Mouse (Mus musculus): Measurements from ENCODE around the gene Csnk1e.
"Not testable (repeated sequence)": the region's sequence is repeated elsewhere in the genome, so short reads cannot be mapped to it uniquely, and the experiment has no call there.

Csnk1e gene

DNA sequence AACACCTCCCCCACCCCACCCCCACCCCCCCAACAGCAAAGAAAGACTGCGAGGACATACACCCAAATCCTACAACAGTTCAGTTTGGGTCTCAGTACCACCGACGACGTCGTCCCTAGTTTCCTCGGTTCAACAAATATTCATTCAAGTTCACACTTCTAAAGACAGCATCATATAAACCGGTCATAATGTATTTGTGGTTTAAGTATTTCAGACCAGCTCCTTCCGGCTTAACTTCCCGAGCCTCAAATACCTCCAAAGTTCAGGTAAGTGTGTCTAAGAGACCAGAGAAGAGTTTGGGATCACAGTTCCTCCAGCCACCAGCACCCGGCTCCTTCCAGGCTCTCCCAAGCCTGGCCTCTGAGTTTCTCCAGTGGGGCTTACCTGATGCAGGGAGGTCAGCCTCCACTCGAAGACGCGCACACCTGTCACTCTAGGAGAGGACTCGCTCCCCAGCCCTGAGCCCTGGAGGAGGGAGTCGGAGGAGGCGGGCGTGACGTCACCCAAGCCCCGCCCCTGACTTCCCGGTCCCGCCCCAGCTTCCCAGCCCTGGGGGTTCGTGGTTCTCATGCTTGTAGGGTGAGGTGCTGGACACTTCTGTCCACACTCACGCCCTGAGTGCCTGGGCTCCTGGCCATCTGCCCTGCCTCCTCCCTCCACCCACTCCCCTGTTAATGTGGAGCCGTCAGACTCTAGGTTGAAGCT is at the start of gene Csnk1e:
Gene Csnk1e, minus strand, starts transcription at position 461 of the 705 bp plus-strand sequence.
- peak; percentile 43 to 58 for DNase-seq (ENCODE audit: low spot score in 2 of 2)

DNA sequence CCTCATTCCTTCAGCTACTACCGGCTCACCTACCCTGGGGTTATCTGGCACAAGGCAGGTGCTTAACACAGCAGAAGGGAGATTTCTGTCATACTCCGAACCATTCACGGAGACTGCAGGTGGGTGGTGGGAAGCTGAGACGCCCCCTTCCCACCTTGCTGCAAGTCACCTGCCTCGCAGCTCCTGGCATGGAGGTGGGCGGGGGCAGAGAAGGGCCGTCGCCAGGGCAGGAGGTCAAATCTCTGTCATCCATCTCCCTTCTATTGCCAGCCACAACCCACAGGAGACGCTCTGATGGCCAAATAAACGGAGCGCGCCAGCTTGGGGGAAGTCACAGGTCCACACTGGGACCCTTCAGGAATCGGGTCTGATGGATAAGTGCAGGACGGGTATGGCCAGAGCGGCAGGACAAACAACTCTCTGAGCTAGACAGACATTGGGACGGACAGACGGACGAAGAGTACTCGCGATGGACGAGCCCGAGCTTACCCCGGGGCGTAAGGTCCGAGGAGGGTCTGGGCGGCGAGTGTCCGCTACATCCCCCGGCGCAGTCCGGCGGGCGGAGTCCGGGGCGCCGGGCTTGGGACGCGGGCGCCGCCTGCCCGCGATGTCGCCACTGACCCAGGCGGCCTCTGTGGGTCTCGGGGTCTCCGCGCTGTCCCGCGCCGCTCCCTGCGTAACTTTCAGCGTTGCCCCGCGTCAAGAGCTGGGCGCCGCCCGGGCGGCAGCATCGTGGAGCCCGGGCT is 49.5 kb upstream of the Csnk1e start, which contains the start of gene Kcnj4:
Gene Kcnj4, minus strand, starts transcription at position 535 of the 746 bp plus-strand sequence.
- no peak for DNase-seq (ENCODE audit: low spot score in 2 of 2)

DNA sequence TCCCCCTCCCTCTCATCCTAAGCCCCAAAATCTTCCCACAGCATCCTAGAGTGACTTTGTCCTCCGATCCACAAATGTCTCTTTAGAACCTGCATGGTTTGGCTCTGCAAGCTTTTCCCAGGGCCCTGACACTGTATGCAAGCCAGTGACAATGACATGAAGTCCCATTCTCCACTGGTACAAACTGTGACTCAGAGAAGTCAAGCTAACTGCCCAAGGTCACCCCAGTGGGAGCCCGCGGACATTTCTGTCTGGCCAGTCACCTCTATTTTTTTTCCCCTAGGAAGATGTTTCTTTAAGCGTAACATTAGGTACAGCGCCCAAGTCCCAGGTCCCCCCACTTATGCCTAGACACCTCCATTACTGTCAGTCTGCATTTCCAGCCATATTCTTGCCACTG is 48.1 kb upstream of the Csnk1e start:
- DNase-seq (ENCODE audit: low spot score in 2 of 2) = no peak

- peak; percentile 81 to 89 for DNase-seq (ENCODE audit: low spot score in 2 of 2)
Measured at GRCm38 (mm10) chr15:79502891-79503341, 47.5 kb upstream of the Csnk1e start.

- no peak for DNase-seq (ENCODE audit: low spot score in 2 of 2)
Measured at GRCm38 (mm10) chr15:79500110-79500509, 44.7 kb upstream of the Csnk1e start.

GRCm38 (mm10) chr15:79493527-79493926 is 38.2 kb upstream of the Csnk1e start:
- DNase-seq (ENCODE audit: low spot score in 2 of 2) = peak; percentile 66 to 69

GRCm38 (mm10) chr15:79489463-79489862 is 34.1 kb upstream of the Csnk1e start:
- no peak for DNase-seq (ENCODE audit: low spot score in 2 of 2)

- DNase-seq (ENCODE audit: low spot score in 2 of 2) = no peak
Measured at GRCm38 (mm10) chr15:79481181-79481688, 25.9 kb upstream of the Csnk1e start.

GRCm38 (mm10) chr15:79477227-79477626 is 21.9 kb upstream of the Csnk1e start:
- no peak for DNase-seq (ENCODE audit: low spot score in 2 of 2)

DNA sequence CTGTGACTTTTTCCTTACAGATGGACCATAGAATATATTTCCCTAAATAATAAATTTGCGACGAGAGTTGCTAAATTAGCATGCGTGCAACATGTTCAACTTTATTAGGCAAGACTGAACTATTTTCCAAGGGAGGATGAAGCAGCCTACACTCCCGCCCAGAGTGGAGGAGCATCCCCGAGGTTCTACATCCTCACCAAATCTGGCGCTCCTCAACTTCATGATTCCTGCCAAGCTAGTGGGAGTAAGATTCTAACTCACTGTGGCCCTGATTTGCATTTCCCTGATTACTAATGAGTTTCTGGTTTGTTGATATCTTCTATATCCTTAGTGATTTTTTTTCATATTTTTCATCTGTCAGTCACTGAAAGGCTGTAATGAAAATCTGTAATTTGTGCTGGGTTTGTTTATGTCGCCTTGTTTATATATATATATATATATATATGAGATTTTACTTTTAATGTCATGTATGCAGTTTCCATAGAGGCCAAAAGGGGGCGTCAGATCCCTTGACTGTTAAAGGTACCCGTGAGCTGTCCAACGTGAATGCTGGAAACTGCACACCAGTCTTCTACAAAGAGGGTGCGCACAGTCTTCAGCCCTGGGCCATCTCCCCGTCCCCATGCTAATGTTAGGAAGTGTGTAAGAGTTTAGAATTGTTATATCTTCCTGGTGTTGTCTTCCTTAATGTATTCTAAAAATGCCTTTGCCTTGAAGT is 18.4 kb upstream of the Csnk1e start:
- no peak for DNase-seq (ENCODE audit: low spot score in 2 of 2)

DNA sequence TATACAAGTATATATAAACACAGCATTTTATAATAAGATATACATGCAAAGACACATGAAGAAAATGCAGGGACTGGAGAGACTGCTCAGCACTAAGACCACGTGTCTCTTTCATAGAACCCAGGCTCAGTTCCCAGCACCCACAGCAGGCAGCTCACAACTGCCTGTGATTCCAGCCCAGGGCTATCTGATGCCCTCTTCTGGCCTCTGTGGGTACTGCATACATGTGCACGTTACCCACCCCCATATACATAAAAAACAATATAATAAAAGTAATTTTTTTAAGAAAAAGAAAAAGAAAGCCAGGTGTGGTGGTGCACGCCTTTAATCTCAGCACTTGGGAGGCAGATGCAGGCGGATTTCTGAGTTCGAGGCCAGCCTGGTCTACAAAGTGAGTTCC is 17.7 kb upstream of the Csnk1e start:
- no peak for DNase-seq (ENCODE audit: low spot score in 2 of 2)

DNA sequence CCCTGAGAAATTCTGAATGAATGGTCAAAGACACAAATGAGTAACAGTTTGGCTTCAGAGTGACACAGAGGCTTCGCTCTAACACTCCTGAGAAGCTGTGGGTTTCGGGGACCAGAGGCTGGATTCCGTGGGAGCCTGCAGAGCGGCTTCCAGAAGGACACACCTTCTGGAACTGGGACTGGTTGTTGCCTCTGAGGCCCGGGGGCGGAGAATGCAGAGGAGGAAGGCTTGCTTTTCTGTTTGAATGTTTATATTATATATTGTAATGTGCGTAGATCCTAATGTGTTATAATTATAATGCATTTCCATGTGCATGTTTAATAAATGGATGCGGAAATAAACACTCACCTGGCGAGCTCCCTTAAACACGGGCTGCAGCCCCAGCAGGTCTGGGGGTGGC is 15.7 kb upstream of the Csnk1e start:
- no peak for DNase-seq (ENCODE audit: low spot score in 2 of 2)

DNA sequence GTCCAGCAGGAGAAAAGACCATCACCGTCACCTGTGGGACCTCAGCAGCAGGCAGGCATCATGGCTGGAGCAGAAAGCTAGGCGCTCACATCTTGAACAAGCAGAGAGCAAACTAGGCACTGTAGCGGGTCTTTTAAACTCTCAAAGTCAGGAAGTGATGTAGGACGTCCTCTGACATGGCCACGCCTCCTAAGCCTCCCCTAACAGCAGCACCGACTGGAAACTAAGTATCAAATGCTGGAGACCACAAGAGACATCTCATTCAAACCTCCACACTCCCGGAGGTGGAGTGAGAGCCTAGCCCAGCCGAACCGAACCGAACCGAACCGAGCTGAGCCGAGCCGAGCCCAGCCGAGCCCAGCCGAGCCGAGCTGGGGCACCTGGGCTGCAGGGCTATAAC is 15.2 kb upstream of the Csnk1e start:
- no peak for DNase-seq (ENCODE audit: low spot score in 2 of 2)

- DNase-seq (ENCODE audit: low spot score in 2 of 2) = no peak
Measured at GRCm38 (mm10) chr15:79469577-79469976, 14.2 kb upstream of the Csnk1e start.

- peak; percentile 88 to 92 for DNase-seq (ENCODE audit: low spot score in 2 of 2)
Measured at GRCm38 (mm10) chr15:79466601-79467286, 11.4 kb upstream of the Csnk1e start.

DNA sequence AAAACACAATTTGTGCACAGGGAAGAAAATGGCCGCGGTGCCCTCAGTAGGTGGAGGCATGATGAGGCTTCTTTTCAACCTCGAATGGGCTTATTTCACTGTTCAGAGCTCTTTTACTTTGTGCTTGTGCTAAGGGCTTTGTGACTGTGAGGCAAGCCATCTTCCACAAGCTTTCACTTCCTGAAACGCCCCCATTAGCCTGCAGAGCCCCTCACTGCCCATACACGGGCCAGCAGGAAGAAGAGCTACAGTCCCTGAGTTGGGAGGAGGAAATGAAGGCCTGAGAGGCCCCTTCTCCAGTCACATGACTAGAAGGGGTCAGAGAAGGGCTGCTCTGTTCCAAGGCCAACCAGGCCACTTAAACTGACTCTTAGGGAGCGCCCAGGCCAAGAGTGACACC is 1.2 kb upstream of the Csnk1e start:
- peak in 1 of 2 experiments; percentile 26 for DNase-seq (ENCODE audit: low spot score in 2 of 2)

DNA sequence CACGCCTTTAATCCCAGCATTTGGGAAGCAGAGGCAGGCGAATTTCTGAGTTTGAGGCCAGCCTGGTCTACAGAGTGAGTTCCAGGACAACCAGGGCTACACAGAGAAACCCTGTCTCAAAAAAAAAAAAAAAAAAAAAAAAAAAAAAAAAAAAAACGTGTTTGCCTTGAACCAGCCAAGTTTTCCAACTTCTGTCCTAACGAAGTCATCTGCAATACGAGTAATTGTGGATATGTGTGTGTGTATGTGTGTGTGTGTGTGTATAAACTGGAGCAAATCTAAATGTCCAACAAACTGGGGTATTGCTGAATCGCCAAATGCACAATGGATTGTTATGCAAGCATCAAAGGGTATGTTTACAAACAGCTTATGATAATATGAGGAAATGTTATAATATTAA is 738 bp upstream of the Csnk1e start:
- not testable (repeated sequence) for DNase-seq (ENCODE audit: low spot score in 2 of 2)

GRCm38 (mm10) chr15:79453831-79454230 is 1.5 kb downstream of the Csnk1e start:
- DNase-seq (ENCODE audit: low spot score in 2 of 2) = no peak

- no peak for DNase-seq (ENCODE audit: low spot score in 2 of 2)
Measured at GRCm38 (mm10) chr15:79448041-79448440, 7.3 kb downstream of the Csnk1e start.

GRCm38 (mm10) chr15:79445786-79446654 is 9.3 kb downstream of the Csnk1e start:
- DNase-seq (ENCODE audit: low spot score in 2 of 2) = no peak
